In the genomic region with DNA sequence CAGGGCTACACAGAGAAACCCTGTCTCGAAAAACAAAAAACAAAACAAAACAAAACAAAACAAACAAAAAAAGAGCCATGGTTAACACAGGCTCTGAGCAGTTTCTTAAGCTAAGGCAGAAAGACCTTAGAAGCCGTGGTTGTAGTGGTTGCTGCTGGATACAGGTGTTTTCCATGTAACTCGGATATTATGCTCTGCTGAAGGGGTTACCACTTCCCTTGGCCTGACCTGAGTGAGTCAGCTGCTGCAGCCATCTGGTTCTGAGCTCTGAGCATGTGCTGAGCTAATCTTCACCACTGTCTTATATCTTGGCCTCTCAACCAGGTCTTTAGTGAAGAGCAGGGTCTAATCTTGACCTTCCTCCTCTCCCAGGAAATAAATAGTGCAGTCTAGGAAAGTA, we compare ENCODE assay signal across 28 mouse cellular contexts. TPM values are rescaled to one million over a fixed set of nuclear protein-coding genes. Genes with fewer than 3 reads are reported as not detected.
"Had no signal": no experiment of that assay in that cellular context is flagged by ENCODE, and none has a peak within 500 bp of the region (broad histone marks: within the 10 kb centered on the region; RNA-seq: fewer than 3 reads in every experiment).

No protein-coding gene starts in this region.

- DNase-seq: cerebellum, adult 9-10 months; cerebellum, adult 9-11 months; cerebellum, postnatal 10 days; cerebellum, postnatal 14 days; cerebellum, postnatal 25 days; cerebellum, postnatal 36 days; embryo, embryonic 11 days; forebrain, postnatal 0 days; gastrocnemius, adult 2 months; gastrocnemius, postnatal 10 days; gastrocnemius, postnatal 14 days; gastrocnemius, postnatal 25 days; gastrocnemius, postnatal 36 days; heart, adult 18-20 months; heart, adult 2 months had no signal

- H3K36me3 ChIP-seq: embryonic facial prominence, embryonic 10.5 days; embryonic facial prominence, embryonic 12.5 days; embryonic facial prominence, embryonic 13.5 days; embryonic facial prominence, embryonic 15.5 days; forebrain, embryonic 10.5 days; forebrain, embryonic 12.5 days; forebrain, embryonic 15.5 days had no signal

- H3K4me2 ChIP-seq: embryonic facial prominence, embryonic 12.5 days; embryonic facial prominence, embryonic 13.5 days; embryonic facial prominence, embryonic 15.5 days; forebrain, embryonic 12.5 days; forebrain, embryonic 13.5 days; forebrain, embryonic 15.5 days had no signal

- H3K4me1 ChIP-seq: embryonic facial prominence, embryonic 10.5 days; embryonic facial prominence, embryonic 12.5 days; embryonic facial prominence, embryonic 13.5 days; embryonic facial prominence, embryonic 15.5 days; forebrain, embryonic 10.5 days; forebrain, embryonic 12.5 days; forebrain, embryonic 13.5 days; forebrain, embryonic 15.5 days had no signal

- H3K4me3 ChIP-seq: embryonic facial prominence, embryonic 10.5 days; embryonic facial prominence, embryonic 12.5 days; embryonic facial prominence, embryonic 13.5 days; embryonic facial prominence, embryonic 15.5 days; erythroblast, embryonic 14.5 days; forebrain, embryonic 10.5 days; forebrain, embryonic 12.5 days; forebrain, embryonic 13.5 days; forebrain, embryonic 15.5 days; gastrocnemius, adult 2 months; heart, adult 2 months had no signal

- H3K27ac ChIP-seq: embryonic facial prominence, embryonic 10.5 days; embryonic facial prominence, embryonic 12.5 days; embryonic facial prominence, embryonic 13.5 days; embryonic facial prominence, embryonic 15.5 days; forebrain, embryonic 10.5 days; forebrain, embryonic 12.5 days; forebrain, embryonic 13.5 days; forebrain, embryonic 15.5 days; gastrocnemius, adult 2 months; heart, adult 2 months had no signal

- H3K9ac ChIP-seq: embryonic facial prominence, embryonic 12.5 days; embryonic facial prominence, embryonic 13.5 days; embryonic facial prominence, embryonic 15.5 days; forebrain, embryonic 12.5 days; forebrain, embryonic 13.5 days; forebrain, embryonic 15.5 days; forebrain, postnatal 0 days had no signal

- H3K27me3 ChIP-seq: embryonic facial prominence, embryonic 12.5 days; embryonic facial prominence, embryonic 13.5 days; embryonic facial prominence, embryonic 15.5 days; forebrain, embryonic 12.5 days; forebrain, embryonic 13.5 days; forebrain, embryonic 15.5 days had no signal

- H3K9me3 ChIP-seq: embryonic facial prominence, embryonic 10.5 days; embryonic facial prominence, embryonic 12.5 days; embryonic facial prominence, embryonic 13.5 days; embryonic facial prominence, embryonic 15.5 days; forebrain, embryonic 10.5 days; forebrain, embryonic 12.5 days; forebrain, embryonic 13.5 days; forebrain, embryonic 15.5 days had no signal

- ATAC-seq: forebrain, embryonic 13.5 days; forebrain, embryonic 14.5 days; forebrain, embryonic 15.5 days; forebrain, embryonic 16.5 days; forebrain, postnatal 0 days had no signal

RNA-seq across cellular contexts. Expression of a gene that starts 6.8 kb away (rescaled TPM):
- total RNA-seq: common myeloid progenitor, adult 5-6 weeks; gastrocnemius, adult 2 months; granulocyte monocyte progenitor cell, adult 5-6 weeks had no signal
- polyA plus RNA-seq: erythroblast, embryonic 14.5 days had no signal
